ENCODE assay signal across 9 mouse cellular contexts in genomic region chr16:17625488-17626268, GRCm38 (mm10). TPM values are rescaled to one million over a fixed set of nuclear protein-coding genes. Genes with fewer than 3 reads are reported as not detected.
DNase-seq lines count a peak whose midpoint lies in the region; TF ChIP-seq lines count a peak whose summit lies in the region.
"Had no signal": no experiment of that assay in that cellular context is flagged by ENCODE, and none has a peak within 500 bp of the region (broad histone marks: within the 10 kb centered on the region; RNA-seq: fewer than 3 reads in every experiment).

No protein-coding gene starts in this region.

- peak; percentile 21 for DNase-seq in kidney, adult 2 months
- no peak for DNase-seq in kidney, adult 18-20 months
- peak; percentile 67 for DNase-seq in brain, embryonic 14.5 days (ENCODE audit: low read depth)
- peak; percentile 29 for DNase-seq in lung, postnatal 25 days (ENCODE audit: low spot score)
- no peak for DNase-seq in thymus, postnatal 0 days (ENCODE audit: low spot score)
- no peak for DNase-seq in urinary bladder, postnatal 4 days (ENCODE audit: low spot score in 2 of 2)
- DNase-seq in heart, adult 18-20 months, result no peak

- no peaks in the 10 kb centered on the region for H3K36me3 ChIP-seq in kidney, adult 2 months (ENCODE audit: control insufficient read depth, insufficient read depth, low read length)
- H3K36me3 ChIP-seq in E14TG2a.4 (ENCODE audit: insufficient read depth, low read length), result peaks cover 96% of the 10 kb centered on the region

- no peak overlapping the region for H3K27ac ChIP-seq in kidney, adult 2 months (ENCODE audit: insufficient read depth, low read depth, low read length)
- H3K27ac ChIP-seq: limb, embryonic 12.5 days had no signal

- 65% methylated on average over 8 of the region's 8 CpGs for WGBS in kidney, adult 2 months

- no peaks in the 10 kb centered on the region for H3K27me3 ChIP-seq in kidney, adult 2 months (replicated peaks; ENCODE audit: control insufficient read depth, insufficient read depth, low read length)
- H3K27me3 ChIP-seq in E14TG2a.4 (ENCODE audit: insufficient read depth, low read length), result no peaks in the 10 kb centered on the region
- H3K27me3 ChIP-seq: limb, embryonic 12.5 days had no signal

- no peaks in the 10 kb centered on the region for H3K9me3 ChIP-seq in E14TG2a.4 (ENCODE audit: low read length)
- H3K9me3 ChIP-seq: limb, embryonic 12.5 days had no signal

- no peak overlapping the region for H3K4me3 ChIP-seq in kidney, adult 2 months (ENCODE audit: insufficient read depth, low read depth, low read length)
- H3K4me3 ChIP-seq in E14TG2a.4 (replicated peaks; ENCODE audit: low read length), result no peak overlapping the region
- H3K4me3 ChIP-seq: limb, embryonic 12.5 days had no signal

- TF ChIP-seq POLR2A in kidney, adult 2 months (IDR thresholded peaks at IDR 0.05; ENCODE audit: low read depth, low read length), result no peak
- TF ChIP-seq POLR2A in brain, embryonic 14.5 days (IDR thresholded peaks at IDR 0.05; ENCODE audit: borderline replicate concordance, extremely low read depth, insufficient read depth, insufficient read length, poor library complexity, severe bottlenecking), result no peak

- H3K4me1 ChIP-seq in kidney, adult 2 months (ENCODE audit: control insufficient read depth, insufficient read depth, low read length), result no peaks in the 10 kb centered on the region
- peaks cover 45% of the 10 kb centered on the region for H3K4me1 ChIP-seq in E14TG2a.4 (replicated peaks; ENCODE audit: low read depth, low read length)

- TF ChIP-seq CTCF in kidney, adult 2 months (conservative IDR thresholded peaks at IDR 0.05; ENCODE audit: insufficient read depth, insufficient read length, low read depth, low read length), result peak; percentile 59
- TF ChIP-seq CTCF in E14TG2a.4 (conservative IDR thresholded peaks at IDR 0.05; ENCODE audit: low read length), result peak; percentile 44
- TF ChIP-seq CTCF in brain, embryonic 14.5 days (IDR thresholded peaks at IDR 0.05; ENCODE audit: borderline replicate concordance, extremely low read depth, insufficient read depth, insufficient read length), result peak; percentile 72; the same call in 1 of the 2 replicates

RNA-seq across cellular contexts. Expression of gene Smpd4, which starts 6.5 kb away (rescaled TPM):
- 53.0 and 53.8 TPM in 2 replicates for polyA plus RNA-seq in kidney, adult 2 months (2012; rRNA removed)
- 98.5 and 120 TPM in 2 replicates for polyA plus RNA-seq in brain, embryonic 14.5 days (2012; rRNA removed)
- polyA plus RNA-seq in thymus, postnatal 0 days (2015; fragmentation: Nextera tagmentation; extraction: Ambion mirVana), result 17.4 and 21.6 TPM in 2 replicates
- total RNA-seq in heart, adult 18-20 months (2021), result 10 to 100 TPM; 18.9 to 20.6 TPM

RNA-seq across cellular contexts. Expression of gene Ccdc74a, which starts 20.6 kb away (rescaled TPM):
- polyA plus RNA-seq in kidney, adult 2 months (2012; rRNA removed), result 0.42 and 1.0 TPM in 2 replicates
- 6.1 and 8.5 TPM in 2 replicates for polyA plus RNA-seq in brain, embryonic 14.5 days (2012; rRNA removed)
- polyA plus RNA-seq in thymus, postnatal 0 days (2015; fragmentation: Nextera tagmentation; extraction: Ambion mirVana), result 0.98 and 1.1 TPM in 2 replicates
- under 1 TPM; 0.35 to 0.57 TPM for total RNA-seq in heart, adult 18-20 months (2021)

RNA-seq across cellular contexts. Expression of gene Slc7a4, which starts 42.7 kb away (rescaled TPM):
- 8.1 and 9.1 TPM in 2 replicates for polyA plus RNA-seq in kidney, adult 2 months (2012; rRNA removed)
- 27.5 and 38.6 TPM in 2 replicates for polyA plus RNA-seq in brain, embryonic 14.5 days (2012; rRNA removed)
- polyA plus RNA-seq in thymus, postnatal 0 days (2015; fragmentation: Nextera tagmentation; extraction: Ambion mirVana), result 1.5 and 2.1 TPM in 2 replicates
- total RNA-seq in heart, adult 18-20 months (2021), result 1 to 10 TPM; 4.2 to 4.3 TPM

Comparison
In these comparisons a context has a peak if more than half of its experiments do, and no peak if none do; other contexts are left out.
1. DNase-seq: peak in kidney, adult 2 months (single experiment), brain, embryonic 14.5 days (single experiment) and lung, postnatal 25 days (single experiment); none in kidney, adult 18-20 months (single experiment), thymus, postnatal 0 days (single experiment), urinary bladder, postnatal 4 days (0 of 2) and heart, adult 18-20 months (0 of 2).
2. Peak in every context shown above with its lines, with median percentiles within 50 percentile points of each other: CTCF ChIP-seq.